Mouse (Mus musculus): ENCODE results near the gene Mc3r.

The Mc3r gene

DNA sequence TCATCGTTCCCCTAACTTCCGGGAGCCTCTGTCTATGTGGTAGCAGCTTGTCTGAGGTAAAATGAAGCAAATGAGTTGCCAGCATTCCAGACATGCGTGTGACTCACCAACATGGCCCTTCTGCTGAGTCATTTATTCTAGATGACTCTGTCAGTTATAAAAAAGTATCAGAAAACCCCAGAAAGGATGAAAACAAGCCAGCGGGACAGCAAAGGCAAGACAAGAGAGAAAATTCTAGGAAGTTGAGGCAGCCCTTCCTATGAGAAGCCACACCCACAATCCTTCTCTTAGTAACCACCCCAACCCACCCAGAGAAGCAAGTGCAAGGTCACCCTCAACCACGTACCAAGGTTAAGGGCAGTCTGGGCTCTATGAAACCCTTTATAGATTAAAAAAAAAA lies 8.7 kb downstream of the Mc3r start:
- no peak for DNase-seq

DNA sequence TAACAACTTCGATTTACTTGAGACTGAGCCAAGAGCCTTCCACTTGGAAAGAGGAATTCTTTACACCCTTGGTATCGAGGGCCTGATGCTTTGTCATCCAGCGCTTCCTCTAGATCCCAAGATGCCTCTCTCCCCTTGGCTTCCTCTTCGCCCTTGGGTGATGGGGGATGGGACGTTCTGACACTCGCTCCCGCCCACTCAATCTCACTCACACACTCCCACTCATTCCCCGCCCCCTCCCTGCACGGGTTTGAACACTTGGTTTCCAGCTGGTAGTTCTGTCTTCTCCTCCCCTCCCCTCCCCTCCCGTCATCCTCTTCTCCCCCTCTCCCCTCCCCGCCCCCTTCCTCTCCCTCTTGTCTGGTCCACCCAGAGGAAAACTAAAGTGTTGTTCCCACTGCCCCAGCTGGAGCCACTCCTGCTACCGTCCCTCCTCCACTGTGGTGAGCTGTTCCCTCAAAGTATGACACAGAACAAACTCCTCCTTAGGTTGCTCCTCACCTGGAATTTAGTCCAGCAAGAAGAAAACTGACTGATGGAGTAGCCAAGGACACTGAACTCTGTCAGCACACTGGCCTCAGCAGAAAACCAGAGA lies 9.3 kb downstream of the Mc3r start:
- DNase-seq: no peak

DNA sequence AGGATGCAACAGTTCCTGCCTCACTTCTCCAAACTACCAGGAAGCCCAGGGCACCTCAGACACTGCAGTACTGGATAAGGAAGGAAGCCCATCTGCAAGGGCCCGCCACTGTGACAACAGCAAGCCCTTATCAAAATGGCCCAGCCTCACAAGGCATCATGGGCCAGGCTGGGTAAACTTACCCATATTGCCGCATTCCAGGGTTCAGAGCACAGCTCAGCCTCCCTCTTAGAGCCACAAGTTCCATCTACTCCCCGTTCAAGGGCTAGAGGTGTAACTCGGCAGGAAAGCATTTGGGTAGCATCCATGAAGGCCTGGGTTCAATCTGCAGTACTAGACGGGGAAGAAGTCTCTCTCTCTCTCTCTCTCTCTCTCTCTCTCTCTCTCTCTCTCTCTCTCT lies 11.8 kb downstream of the Mc3r start:
- DNase-seq: no peak

DNA sequence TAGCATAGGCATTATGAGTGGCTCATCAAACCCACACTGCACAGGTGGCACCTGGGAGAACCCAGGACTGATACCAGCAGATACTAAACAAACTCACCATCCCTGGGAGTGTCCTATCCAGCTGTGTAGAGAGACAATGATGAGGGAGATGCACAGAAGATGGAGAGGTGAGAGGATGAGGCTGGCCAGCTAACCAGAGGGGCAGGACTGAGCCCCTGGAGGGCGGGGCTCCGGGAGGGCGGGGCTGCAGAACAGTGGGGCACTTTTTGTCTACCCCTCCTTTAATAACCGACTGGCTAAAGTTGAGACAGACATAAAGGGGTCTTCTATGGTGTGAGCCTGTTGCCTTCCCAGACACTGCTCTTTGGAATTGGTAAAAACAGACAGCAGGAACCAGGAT lies 13.1 kb downstream of the Mc3r start:
- no peak for DNase-seq

DNA sequence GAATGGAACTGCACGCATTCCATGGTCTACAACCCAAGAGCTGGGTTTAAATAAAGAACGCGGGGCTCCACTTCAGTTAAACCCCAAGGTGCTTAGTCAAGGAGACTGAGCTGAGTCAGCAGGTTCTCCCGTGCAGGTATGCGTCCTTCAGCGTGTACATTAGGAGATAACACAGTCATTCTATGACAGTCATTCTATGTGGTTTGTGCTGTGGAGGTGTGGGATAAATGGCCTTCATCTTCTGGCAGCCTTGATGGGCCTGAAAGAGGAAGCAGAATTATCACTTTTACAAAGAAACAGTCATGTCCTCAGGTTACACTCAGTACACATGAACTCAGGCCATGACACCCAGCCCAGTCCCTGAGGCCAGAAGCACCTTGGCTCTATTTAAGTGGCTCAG lies 14.9 kb downstream of the Mc3r start:
- no peak for DNase-seq

DNA sequence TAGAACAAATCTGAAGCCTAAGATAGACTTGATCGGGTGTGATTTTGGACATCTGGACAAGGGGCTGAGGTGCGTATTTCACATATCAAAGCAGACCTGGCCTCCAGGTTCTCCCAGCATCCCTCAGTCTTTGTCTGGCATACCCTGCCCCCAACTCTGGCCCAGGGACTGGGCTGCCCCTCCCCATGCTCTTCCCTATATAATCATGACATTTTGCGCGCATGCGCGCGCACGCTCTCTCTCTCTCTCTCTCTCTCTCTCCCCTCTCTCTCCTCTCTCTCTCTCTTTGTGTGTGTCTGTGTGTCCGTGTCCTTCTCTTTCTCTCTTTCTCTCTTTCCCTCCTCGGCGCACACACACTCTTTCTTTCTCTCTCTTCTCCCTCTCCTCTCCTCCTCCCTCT lies 21.6 kb downstream of the Mc3r start:
- DNase-seq: no peak

DNA sequence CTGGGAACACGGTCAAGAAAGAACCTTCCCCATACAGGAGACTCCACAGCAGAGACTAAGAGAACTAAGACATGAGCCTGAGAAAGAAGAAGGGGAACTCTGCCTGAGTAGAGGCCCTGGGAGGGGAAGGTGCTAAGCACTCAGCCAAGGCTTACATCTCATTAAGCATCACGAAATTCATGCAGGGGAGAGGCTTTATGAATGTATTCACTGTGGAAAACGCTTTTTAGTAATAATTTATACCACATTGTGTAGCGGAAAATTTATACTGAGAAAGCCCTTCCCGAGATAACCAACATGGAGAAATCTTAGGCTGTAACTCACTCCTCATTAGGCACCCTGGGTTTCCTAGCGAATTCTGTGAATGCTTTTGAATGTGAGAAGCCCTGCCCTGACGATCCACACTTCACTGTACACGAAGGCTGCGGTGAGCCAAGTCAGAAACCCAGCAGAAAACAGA lies 22.2 kb downstream of the Mc3r start:
- DNase-seq: no peak

DNA sequence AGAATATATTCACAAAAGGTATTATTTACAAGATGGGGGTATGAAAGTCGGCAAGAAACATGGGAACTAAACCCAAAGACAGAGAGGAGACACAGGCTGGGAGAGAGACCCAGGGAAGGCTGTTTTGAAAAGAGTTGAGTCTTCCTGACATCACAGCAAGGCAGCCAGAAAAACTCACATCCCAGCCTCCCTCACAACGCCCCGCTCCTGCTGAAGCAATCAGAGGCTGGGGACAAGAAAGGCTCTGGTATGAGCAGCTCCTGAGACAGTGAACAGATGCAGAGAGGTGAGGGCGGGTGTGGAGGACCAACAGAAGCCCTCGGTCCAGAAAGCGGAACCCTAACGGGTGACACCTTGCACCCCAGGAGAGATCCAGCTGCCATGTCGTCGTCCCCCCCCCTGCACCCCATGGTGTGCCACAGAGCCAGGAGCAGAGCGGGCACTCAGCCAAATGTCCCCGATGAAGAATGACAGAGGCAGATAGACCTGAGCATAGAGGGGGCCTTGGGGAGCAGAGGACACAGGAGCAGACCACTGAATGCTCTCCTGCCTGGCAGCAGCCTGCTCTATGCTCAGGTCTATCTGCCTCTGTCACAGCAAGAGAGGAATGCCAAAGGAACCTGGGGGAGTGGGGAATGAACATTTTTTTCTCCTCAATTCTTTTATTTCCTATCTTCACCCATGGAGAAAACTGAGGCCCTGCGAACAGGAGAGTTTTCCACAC lies 22.8 kb downstream of the Mc3r start:
- no peak for DNase-seq

DNA sequence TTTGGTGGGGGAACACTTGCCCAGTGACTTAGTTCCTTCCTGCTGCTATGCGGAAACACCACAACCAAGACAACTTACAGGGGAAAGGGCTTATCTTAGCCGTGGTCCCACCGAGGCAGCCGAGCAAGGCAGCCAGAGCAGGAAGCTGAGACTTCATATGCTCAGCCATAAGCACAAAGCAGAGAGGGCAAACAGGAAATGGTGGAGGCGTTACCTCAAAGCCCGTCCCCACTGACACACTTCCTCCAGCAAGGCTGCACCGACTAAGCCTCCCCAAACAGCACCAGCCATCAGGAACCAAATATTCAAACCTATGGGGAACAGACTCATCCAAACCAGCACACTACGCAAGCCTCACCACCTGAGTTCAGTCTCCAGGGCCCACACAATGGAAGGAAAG lies 26.4 kb downstream of the Mc3r start:
- DNase-seq: no peak

DNA sequence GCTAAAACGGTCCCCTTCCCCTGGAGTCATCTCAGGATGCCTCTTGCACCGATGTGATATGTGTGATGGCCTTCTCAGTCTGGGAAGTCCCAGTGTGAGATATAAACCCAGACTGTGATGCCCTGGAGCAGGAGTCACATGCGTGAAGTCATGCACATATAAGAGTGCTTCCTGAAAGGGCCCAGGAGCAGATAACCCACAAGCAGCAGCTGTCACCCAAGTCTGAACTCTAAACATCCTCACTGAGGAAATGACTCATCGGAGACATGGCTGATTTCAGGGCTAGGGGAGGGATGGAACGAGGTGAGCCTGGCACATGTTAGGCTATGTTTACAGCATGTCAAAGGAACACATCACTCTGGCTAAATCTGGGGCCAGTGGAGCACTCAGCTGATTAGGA lies 27.9 kb downstream of the Mc3r start:
- no peak for DNase-seq

DNA sequence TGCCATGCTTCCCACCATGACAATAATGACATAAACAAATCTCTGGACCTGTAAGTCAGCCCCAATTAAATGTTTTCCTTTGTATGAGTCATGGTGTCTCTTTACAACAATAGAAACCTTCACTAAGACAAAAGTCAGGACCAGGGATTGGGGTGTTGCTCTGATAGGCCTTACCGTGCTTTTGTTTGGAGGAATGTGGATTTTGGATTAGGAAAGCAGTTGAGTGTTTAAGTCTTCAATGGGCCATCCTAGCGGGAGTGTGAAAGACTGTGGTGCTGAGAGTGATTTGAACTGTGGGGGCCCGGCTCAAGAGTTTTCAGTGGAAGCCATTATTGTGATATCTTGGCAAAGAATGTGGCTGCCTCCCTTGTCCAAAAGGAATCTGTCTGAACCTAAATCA lies 30.7 kb downstream of the Mc3r start:
- no peak for DNase-seq

DNA sequence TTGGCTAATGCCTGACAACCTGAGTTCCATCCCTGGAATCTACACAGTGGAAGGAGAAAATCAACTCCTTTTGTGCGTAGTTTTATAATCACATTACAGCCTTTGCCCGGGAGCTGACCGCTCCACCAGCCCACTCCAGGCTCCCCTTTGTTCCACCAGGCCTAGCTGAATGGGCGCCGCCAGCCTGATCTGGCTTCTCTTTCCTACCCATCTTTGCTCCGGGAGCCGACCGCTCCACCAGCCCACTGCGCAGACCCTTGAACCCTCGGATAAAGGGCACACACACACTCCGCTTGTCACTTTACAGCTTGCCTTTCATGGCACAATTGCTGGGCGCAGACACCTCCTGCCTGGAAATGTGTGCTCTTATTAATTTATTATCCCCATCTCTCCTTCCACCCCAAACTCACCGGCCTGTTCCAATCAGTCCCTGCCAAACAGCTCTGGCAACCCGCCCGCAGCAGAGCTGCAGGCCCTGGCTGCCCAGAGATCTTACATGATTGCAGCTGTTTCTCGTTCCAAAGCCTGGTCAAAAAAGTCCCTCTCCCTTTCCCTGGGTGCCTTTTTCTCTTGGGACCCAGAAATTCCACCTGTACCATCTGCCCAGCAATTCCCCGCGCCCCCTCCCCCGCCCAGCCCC lies 33.9 kb downstream of the Mc3r start:
- DNase-seq: no peak

DNA sequence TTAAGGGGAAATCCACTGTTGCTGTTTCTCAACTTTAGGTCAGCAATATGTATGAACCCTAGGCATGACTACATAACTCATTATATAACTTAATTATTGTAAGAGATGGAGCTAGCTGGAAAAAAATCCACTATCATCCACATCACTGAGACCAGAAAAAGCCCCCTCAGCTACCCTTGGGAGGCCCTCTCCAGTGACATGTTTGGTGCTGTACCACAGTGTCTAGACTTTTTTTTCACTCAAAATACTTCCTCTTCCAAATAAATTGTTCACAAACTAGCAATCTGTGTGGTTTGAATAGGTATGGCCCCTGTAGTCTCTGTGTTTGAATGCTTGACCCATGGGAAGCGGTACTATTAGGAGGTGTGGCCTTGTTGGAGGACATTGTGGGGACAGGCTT lies 39.4 kb downstream of the Mc3r start:
- DNase-seq: no peak

DNA sequence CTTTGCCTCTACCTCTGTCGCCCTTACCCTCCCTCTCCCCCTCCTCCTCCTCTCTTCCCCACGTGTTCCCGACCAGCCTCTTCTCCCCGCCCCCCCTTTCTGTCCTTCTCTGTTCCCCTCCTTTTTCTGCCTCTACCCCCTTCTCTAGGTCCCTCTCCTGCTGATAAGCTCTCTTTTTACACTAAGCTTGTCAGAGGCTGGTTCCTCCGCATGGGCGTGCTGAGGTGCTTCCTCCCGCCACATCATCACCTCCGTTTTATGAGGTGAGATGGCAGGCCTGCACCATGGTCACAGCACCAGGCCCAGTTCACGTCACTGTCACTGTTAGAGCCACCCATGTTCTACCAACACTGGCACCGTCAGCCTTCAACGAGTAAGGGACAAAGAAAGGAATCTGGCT lies 40.7 kb downstream of the Mc3r start:
- DNase-seq: no peak

DNA sequence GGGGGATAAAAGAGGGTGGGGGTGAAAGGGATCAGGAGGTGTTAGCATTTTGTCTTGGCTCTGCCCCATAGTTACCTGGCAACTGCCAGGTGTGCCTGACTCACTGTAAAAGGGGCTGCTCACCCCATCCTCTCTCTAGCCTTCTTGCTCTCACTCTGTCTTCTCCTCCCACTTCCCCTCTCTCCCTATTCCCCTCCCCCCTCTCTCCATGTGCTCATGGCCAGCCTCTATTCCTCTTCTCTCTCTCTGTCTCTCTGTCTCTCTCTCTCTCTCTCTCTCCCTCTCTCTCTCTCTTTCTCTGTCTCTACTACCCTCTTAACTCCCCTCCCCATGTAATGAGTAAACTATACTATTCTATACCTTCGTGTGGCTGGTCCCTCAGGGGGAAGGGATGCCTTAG lies 41.3 kb downstream of the Mc3r start:
- no peak for DNase-seq

DNA sequence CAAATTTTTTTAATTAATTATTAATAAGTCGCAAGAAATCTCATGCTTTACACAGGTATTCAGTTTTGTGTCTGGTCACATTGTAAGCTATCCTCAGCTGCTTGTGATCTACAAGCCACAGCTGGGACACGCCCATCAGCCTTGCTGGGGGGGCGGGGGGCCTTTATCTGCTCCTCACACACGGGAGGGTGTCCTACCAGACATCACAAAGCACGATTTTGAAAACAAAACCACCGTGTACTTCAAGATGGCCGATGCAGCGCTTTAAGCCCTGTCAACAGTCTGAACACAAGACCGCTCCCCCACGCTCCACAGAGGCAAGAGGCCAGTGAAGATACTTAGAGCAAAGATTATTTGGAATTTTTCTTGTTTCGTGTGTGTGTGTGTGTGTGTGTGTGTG lies 42.2 kb downstream of the Mc3r start:
- DNase-seq: no peak

DNA sequence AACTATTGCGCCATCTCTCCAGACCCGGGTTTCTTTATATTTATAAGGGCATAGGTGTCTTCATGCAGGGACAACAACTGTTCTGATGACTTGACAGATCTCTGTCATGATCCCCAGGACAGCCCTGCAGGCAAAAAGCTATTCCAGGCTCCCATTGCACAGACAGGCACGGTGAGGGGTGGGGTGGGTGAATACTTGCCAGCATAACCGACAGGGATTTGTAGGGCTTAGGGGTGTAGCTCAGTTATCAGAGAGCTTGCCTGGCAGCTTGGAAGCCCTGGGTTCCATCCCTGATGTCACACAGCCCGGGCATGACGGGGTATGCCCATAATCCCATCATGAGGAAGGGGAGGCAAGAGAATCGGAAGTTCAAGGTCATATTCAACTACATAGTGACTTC lies 42.7 kb downstream of the Mc3r start:
- DNase-seq: no peak

DNA sequence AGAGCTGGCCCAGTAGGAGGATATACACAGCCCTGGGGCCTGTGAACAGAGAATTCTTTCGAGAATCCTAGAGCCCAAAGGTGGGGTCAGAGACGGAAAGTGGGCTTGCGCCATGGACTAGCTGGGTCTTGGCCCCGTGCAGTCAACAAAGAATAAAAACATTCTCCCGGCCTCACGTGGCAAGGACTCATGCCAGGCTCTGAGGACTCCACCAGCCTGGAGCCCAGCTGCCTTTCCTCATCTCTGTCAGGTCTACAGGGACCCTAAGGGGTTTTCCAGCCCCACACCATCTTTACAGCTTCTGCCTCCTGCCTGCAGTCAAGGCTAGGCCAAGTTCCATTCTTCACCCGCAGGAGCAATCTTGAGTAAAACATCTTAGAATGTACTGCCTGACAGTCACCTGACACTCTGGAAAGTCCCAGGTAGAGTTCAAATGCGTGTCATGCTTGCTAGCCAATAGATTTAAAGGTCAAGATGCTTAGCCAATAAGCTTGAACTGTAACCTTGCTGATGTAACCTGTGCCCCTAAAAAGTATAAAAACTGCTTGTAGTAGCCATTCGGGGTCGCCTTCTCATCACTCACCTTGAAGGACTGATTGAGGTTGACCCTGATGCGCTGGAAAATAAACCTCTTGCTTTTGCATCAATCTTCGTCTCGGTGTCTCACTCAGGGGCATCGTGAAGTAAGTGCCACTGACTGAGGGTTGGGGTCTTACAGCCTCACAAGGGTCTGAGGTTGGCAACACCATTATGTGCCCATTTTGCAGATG lies 43.6 kb downstream of the Mc3r start:
- DNase-seq: no peak

DNA sequence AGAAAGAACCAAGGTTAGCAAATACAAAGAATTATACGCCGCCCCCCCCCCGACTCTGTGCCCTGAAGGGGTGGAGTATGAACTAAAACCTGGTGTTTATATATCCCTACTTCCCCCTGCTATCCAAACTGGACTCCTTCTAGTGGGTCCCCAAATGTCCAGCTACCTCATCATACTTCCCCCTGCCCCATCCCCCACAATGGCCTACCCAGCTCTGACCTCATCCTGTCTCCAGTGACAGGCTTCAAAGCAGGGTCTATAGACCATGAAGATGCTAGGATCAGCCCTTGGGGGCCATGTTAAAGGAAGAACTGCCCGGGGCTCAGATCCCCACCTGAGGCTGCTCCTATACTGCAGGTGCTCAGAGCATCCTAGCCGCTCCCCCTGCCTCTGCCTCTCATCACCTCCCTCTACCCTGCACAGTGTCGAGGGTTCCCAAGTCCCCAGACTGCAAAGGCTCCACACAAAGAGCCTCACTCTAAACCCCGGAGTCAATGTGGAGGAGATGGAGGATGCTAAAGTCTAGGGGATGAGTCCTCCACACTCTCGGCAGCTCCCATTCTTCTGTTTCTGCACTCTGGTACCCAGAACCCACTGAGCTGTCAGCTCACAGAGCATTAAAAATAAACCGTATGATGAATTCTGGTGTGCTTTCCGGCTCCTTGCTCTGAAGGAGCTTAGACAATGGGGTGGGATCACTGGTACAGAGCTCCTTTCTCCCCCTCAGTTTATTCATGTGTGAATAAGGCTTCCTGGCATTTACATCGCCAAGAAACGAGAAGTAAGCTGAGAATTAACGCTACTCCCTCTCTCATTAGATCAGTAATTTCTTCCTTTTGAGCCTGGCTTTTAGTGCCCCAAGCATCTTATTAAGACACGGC lies 44.5 kb downstream of the Mc3r start:
- no peak for DNase-seq

DNA sequence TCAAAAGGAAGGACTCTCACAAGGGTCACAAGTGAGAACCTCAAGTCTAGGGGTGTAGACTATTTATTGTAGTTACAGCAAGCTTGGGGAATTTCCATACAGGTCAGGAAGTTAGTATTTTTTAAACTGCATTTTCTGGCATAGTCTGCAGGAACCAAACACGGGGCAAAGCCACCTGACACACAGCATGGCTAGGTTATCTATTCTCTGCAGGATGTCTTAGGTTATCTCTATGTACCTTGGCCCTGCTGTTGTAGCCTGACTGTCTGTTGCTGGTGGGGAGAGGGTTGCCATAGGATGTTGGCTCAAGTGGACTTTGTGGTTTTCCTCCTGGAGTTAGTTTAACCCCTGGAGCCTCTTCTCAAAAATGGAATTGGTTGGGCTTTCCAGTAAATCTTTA lies 49.8 kb downstream of the Mc3r start:
- DNase-seq: no peak

DNA sequence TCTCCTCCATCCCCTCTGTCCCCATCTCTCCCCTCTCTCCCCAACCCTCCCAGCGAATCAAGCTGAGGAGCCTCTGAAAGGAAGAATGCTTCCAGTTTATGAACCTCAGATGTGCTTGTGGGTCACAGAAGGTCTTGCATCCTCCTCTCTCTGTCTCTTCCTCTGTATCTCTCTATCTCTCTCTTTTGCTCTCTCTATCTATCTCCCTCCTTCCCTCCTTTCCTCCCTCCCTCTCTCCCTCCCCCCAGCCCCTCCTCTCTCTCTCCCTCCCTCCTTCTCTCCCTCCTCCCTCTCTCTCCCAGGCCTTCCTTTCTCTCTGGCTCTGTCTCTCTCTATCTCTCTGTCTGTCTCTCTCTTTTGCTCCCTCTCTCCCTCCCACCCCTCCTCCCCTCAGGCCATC lies 50.2 kb downstream of the Mc3r start:
- DNase-seq: no peak

DNA sequence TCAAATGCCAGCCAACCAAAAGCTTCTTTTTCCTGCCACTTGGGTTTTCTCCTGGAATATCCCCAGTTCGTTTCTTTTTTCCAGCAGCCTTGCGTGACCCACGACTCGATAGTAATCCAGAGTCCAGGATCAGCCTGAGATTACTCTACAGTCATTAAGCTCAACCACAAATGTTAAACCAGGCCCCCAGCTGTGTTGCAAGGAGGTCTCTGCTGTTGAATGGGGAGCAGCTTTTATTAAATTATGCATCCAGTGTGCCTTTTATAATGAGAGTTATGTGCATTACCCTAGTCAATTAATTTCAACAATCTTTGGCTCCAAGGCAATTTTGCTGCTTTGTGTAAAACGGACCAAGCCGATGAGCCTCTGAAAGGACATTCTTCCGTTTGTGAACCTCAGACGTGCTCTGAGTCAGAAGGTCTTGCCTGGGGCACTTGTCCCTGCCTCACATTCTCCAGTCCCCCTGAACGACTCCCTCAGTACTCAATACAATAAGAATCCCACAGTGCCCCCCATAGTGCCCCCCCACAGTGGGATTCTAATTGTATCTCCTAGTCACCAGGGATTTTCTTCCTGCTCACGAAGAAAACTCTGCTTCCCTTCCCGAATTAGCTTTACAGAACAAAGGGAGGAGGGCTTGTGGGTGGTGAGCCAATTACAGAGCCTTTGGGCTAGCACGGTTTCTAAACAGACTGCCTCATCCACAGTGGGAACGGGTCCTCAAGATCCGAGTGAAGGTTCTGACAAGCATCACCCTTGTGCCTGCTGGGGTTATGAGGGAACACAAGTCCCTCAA lies 51.0 kb downstream of the Mc3r start:
- no peak for DNase-seq

Data from B cell, adult 2 months (primary cell).